Mouse (Mus musculus): Measurements from ENCODE around the gene Grip1. TPM values are rescaled to one million over a fixed set of nuclear protein-coding genes. Genes with fewer than 3 reads are reported as not detected.

Grip1 gene
- polyA plus RNA-seq, 1 experiment from 2014 or later, result 16.2 TPM

DNA sequence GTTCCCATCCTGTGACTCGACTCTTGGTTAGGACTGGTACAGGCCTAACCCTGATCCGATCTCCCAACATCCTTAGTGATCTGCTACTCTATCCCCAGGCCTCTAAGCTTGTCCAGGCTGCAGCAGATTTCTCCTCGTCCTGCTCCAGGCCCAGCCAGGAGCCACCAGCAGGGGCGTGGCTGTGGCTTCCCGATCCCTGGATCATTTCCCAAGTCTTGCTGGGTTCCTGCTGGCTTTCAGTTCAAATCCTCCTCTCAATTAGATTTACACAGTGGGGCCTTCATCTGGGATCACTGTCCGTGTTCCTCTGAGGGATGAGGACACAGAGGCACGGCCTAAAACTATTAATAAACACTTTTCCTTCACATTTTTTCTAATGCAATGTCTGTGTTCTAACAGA, 25.5 kb upstream of the Grip1 start:
- no peaks in the 10 kb centered on the region for H3K4me1 ChIP-seq (ENCODE audit: control insufficient read depth, insufficient read depth, low read length)
- H3K36me3 ChIP-seq (ENCODE audit: control insufficient read depth, insufficient read depth, low read length), result no peaks in the 10 kb centered on the region
- H3K4me3 ChIP-seq (ENCODE audit: low read depth, low read length), result no peak overlapping the region
- no peaks in the 10 kb centered on the region for H3K27me3 ChIP-seq (ENCODE audit: control insufficient read depth, insufficient read depth, low read length)
- DNase-seq (ENCODE audit: low spot score) (no peak), ATAC-seq (ENCODE audit: insufficient read depth, low FRiP score, low TSS enrichment) (no peak)
- WGBS, result 66% methylated on average over 7 of the region's 7 CpGs
- no peak overlapping the region for H3K9ac ChIP-seq (ENCODE audit: low read length)
- no peak overlapping the region for H3K27ac ChIP-seq (ENCODE audit: low read depth, low read length)
- H3K4me2 ChIP-seq (ENCODE audit: low read depth), result no peak overlapping the region
- no peaks in the 10 kb centered on the region for H3K9me3 ChIP-seq (ENCODE audit: control insufficient read depth, low read length)

GRCm38 (mm10) chr10:119430240-119430639, 23.4 kb upstream of the Grip1 start:
- H3K4me3 ChIP-seq (ENCODE audit: low read depth, low read length), result no peak overlapping the region
- ATAC-seq (ENCODE audit: insufficient read depth, low FRiP score, low TSS enrichment) (no peak), DNase-seq (ENCODE audit: low spot score) (no peak)
- no peak overlapping the region for H3K27ac ChIP-seq (ENCODE audit: low read depth, low read length)
- no peak overlapping the region for H3K9ac ChIP-seq (ENCODE audit: low read length)
- no peaks in the 10 kb centered on the region for H3K9me3 ChIP-seq (ENCODE audit: control insufficient read depth, low read length)
- no peaks in the 10 kb centered on the region for H3K4me1 ChIP-seq (ENCODE audit: control insufficient read depth, insufficient read depth, low read length)
- H3K27me3 ChIP-seq (ENCODE audit: control insufficient read depth, insufficient read depth, low read length), result no peaks in the 10 kb centered on the region
- no peak overlapping the region for H3K4me2 ChIP-seq (ENCODE audit: low read depth)
- no peaks in the 10 kb centered on the region for H3K36me3 ChIP-seq (ENCODE audit: control insufficient read depth, insufficient read depth, low read length)
- 87% methylated on average over 7 of the region's 7 CpGs for WGBS

- H3K36me3 ChIP-seq (ENCODE audit: control insufficient read depth, insufficient read depth, low read length), result no peaks in the 10 kb centered on the region
- H3K27me3 ChIP-seq (ENCODE audit: control insufficient read depth, insufficient read depth, low read length), result no peaks in the 10 kb centered on the region
- no peak overlapping the region for H3K27ac ChIP-seq (ENCODE audit: low read depth, low read length)
- ATAC-seq (ENCODE audit: insufficient read depth, low FRiP score, low TSS enrichment) (no peak), DNase-seq (ENCODE audit: low spot score) (no peak)
- 55% methylated on average over 6 of the region's 6 CpGs for WGBS
- no peak overlapping the region for H3K9ac ChIP-seq (ENCODE audit: low read length)
- no peak overlapping the region for H3K4me2 ChIP-seq (ENCODE audit: low read depth)
- no peak overlapping the region for H3K4me3 ChIP-seq (ENCODE audit: low read depth, low read length)
- H3K4me1 ChIP-seq (ENCODE audit: control insufficient read depth, insufficient read depth, low read length), result no peaks in the 10 kb centered on the region
- H3K9me3 ChIP-seq (ENCODE audit: control insufficient read depth, low read length), result no peaks in the 10 kb centered on the region
These were observed 21.8 kb upstream of the Grip1 start for GRCm38 (mm10) chr10:119431801-119432200.

GRCm38 (mm10) chr10:119435818-119436217, 17.8 kb upstream of the Grip1 start:
- WGBS, result 90% methylated on average over 7 of the region's 7 CpGs
- ATAC-seq (ENCODE audit: insufficient read depth, low FRiP score, low TSS enrichment) (no peak), DNase-seq (ENCODE audit: low spot score) (no peak)
- H3K36me3 ChIP-seq (ENCODE audit: control insufficient read depth, insufficient read depth, low read length), result no peaks in the 10 kb centered on the region
- no peak overlapping the region for H3K27ac ChIP-seq (ENCODE audit: low read depth, low read length)
- no peaks in the 10 kb centered on the region for H3K27me3 ChIP-seq (ENCODE audit: control insufficient read depth, insufficient read depth, low read length)
- H3K9me3 ChIP-seq (ENCODE audit: control insufficient read depth, low read length), result no peaks in the 10 kb centered on the region
- no peaks in the 10 kb centered on the region for H3K4me1 ChIP-seq (ENCODE audit: control insufficient read depth, insufficient read depth, low read length)
- no peak overlapping the region for H3K4me2 ChIP-seq (ENCODE audit: low read depth)
- no peak overlapping the region for H3K4me3 ChIP-seq (ENCODE audit: low read depth, low read length)
- H3K9ac ChIP-seq (ENCODE audit: low read length), result no peak overlapping the region

DNA sequence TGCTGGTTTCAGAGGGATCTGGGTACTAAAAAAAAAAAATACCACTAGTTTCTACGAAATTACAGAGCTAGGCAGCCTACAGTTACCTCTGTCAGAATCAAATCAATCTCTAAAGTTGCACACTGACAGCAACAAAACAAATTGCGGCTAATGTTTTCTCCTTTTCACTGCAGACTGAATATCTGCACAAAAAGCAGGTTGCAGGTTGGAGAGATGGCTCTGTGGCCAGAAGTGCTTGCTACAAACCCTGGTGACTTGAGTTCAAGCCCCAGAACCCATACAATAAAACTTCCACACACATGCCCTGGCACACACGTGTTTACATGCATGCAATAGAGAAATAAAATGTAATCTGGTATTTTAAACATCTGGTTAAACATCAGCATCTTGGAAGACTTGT, 16.3 kb upstream of the Grip1 start:
- Histone ChIP-seq H3K9ac (ENCODE audit: low read length) (no peak overlapping the region), H3K36me3 (ENCODE audit: control insufficient read depth, insufficient read depth, low read length) (no peaks in the 10 kb centered on the region), H3K27me3 (ENCODE audit: control insufficient read depth, insufficient read depth, low read length) (no peaks in the 10 kb centered on the region), H3K4me2 (ENCODE audit: low read depth) (no peak overlapping the region), H3K9me3 (ENCODE audit: control insufficient read depth, low read length) (no peaks in the 10 kb centered on the region), H3K27ac (ENCODE audit: low read depth, low read length) (no peak overlapping the region), H3K4me1 (ENCODE audit: control insufficient read depth, insufficient read depth, low read length) (peaks cover 4% of the 10 kb centered on the region; the same call in 1 of the 2 replicates), H3K4me3 (ENCODE audit: low read depth, low read length) (no peak overlapping the region)
- ATAC-seq (ENCODE audit: insufficient read depth, low FRiP score, low TSS enrichment) (no peak), DNase-seq (ENCODE audit: low spot score) (no peak)
- 69% methylated on average over 3 of the region's 3 CpGs for WGBS

GRCm38 (mm10) chr10:119441743-119442142, 11.9 kb upstream of the Grip1 start:
- 16% methylated on average over 6 of the region's 6 CpGs for WGBS

DNA sequence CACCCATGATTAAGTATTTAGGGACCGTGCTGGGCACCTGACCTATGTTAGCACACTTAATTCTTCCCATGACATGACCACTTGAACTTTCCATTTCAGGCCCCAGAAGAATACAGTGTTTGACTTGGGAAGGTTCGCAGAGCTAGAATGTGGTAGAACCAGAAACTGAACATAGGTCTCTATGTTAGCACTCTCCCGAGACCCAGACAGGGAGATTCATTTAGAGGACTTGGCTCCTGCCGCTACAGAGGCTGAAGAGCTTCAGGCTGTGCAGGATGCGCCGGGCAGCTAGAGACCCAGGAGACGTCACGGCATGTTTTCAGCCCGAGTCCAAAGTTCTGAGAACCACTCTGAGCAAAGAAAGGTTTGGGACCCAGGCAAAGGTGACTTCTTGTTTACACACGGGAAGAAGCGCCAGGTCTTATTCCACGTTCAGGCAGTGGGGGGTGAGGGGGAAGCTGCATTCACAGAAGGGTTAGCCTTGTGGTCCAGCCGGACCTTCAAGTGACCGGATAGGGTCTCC, 6.2 kb upstream of the Grip1 start:
- Histone ChIP-seq H3K27me3 (ENCODE audit: control insufficient read depth, insufficient read depth, low read length) (no peaks in the 10 kb centered on the region), H3K4me2 (ENCODE audit: low read depth) (no peak overlapping the region), H3K9me3 (ENCODE audit: control insufficient read depth, low read length) (no peaks in the 10 kb centered on the region), H3K36me3 (ENCODE audit: control insufficient read depth, insufficient read depth, low read length) (no peaks in the 10 kb centered on the region), H3K4me1 (ENCODE audit: control insufficient read depth, insufficient read depth, low read length) (0 out of 2 replicates have a peak, but pooled peaks cover under 1% of the 10 kb centered on the region), H3K4me3 (ENCODE audit: low read depth, low read length) (no peak overlapping the region), H3K27ac (ENCODE audit: low read depth, low read length) (no peak overlapping the region), H3K9ac (ENCODE audit: low read length) (no peak overlapping the region)
- ATAC-seq (ENCODE audit: insufficient read depth, low FRiP score, low TSS enrichment), result no peak
- WGBS, result 87% methylated on average over 14 of the region's 14 CpGs
- DNase-seq (ENCODE audit: low spot score), result no peak

More at GRCm38 (mm10) chr10:119441743-119442142, 11.9 kb upstream of the Grip1 start:
- Histone ChIP-seq H3K36me3 (ENCODE audit: control insufficient read depth, insufficient read depth, low read length) (no peaks in the 10 kb centered on the region), H3K27ac (ENCODE audit: low read depth, low read length) (no peak overlapping the region), H3K9ac (ENCODE audit: low read length) (no peak overlapping the region), H3K4me3 (ENCODE audit: low read depth, low read length) (no peak overlapping the region), H3K4me1 (ENCODE audit: control insufficient read depth, insufficient read depth, low read length) (peaks cover 7% of the 10 kb centered on the region; the same call in 1 of the 2 replicates), H3K27me3 (ENCODE audit: control insufficient read depth, insufficient read depth, low read length) (no peaks in the 10 kb centered on the region), H3K4me2 (ENCODE audit: low read depth) (no peak overlapping the region), H3K9me3 (ENCODE audit: control insufficient read depth, low read length) (no peaks in the 10 kb centered on the region)
- ATAC-seq (ENCODE audit: insufficient read depth, low FRiP score, low TSS enrichment) (no peak), DNase-seq (ENCODE audit: low spot score) (peak; percentile 13)

GRCm38 (mm10) chr10:119447930-119448329, 5.7 kb upstream of the Grip1 start:
- Histone ChIP-seq H3K9ac (ENCODE audit: low read length) (no peak overlapping the region), H3K27ac (ENCODE audit: low read depth, low read length) (no peak overlapping the region), H3K4me2 (ENCODE audit: low read depth) (no peak overlapping the region), H3K4me3 (ENCODE audit: low read depth, low read length) (no peak overlapping the region), H3K4me1 (ENCODE audit: control insufficient read depth, insufficient read depth, low read length) (no peaks in the 10 kb centered on the region), H3K9me3 (ENCODE audit: control insufficient read depth, low read length) (no peaks in the 10 kb centered on the region), H3K27me3 (ENCODE audit: control insufficient read depth, insufficient read depth, low read length) (no peaks in the 10 kb centered on the region), H3K36me3 (ENCODE audit: control insufficient read depth, insufficient read depth, low read length) (no peaks in the 10 kb centered on the region)
- no peak for DNase-seq (ENCODE audit: low spot score)
- 98% methylated on average over 3 of the region's 3 CpGs for WGBS
- no peak for ATAC-seq (ENCODE audit: insufficient read depth, low FRiP score, low TSS enrichment)

- no peaks in the 10 kb centered on the region for H3K36me3 ChIP-seq (ENCODE audit: control insufficient read depth, insufficient read depth, low read length)
- no peak for ATAC-seq (ENCODE audit: insufficient read depth, low FRiP score, low TSS enrichment)
- H3K27me3 ChIP-seq (ENCODE audit: control insufficient read depth, insufficient read depth, low read length), result no peaks in the 10 kb centered on the region
- no peak overlapping the region for H3K27ac ChIP-seq (ENCODE audit: low read depth, low read length)
- peaks cover 7% of the 10 kb centered on the region for H3K4me1 ChIP-seq (ENCODE audit: control insufficient read depth, insufficient read depth, low read length)
- no peaks in the 10 kb centered on the region for H3K9me3 ChIP-seq (ENCODE audit: control insufficient read depth, low read length)
- H3K4me3 ChIP-seq (ENCODE audit: low read depth, low read length), result peak overlapping the region; percentile 78; the same call in 1 of the 2 replicates
- no peak for DNase-seq (ENCODE audit: low spot score)
- 37% methylated on average over 5 of the region's 5 CpGs for WGBS
- H3K9ac ChIP-seq (ENCODE audit: low read length), result no peak overlapping the region
- peak overlapping the region; percentile 92 for H3K4me2 ChIP-seq (ENCODE audit: low read depth)
These were observed 932 bp upstream of the Grip1 start for GRCm38 (mm10) chr10:119452698-119453097.

Data from neural tube, embryonic 11.5 days (tissue).